ENCODE assay signal across 9 mouse cellular contexts in the genomic region with DNA sequence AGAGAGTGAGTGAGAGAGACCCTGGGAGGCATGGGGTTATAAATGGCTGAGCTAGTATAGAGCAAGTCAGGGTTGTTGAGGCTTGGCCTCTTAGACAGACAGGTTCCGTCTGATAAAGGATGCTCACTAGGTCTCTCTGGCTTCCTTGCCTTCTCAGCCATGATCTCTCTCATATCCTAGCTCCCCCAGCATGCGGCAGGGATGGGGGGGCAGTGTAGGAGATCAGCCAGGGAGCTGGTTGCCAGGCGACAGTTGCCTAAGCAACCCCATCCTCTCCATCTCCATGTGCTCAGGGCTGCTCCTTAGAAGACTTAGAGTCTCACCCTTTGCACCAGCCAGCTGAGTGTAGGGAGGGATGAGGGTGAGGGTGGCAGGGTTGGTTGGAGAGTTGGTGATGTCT. TPM values are rescaled to one million over a fixed set of nuclear protein-coding genes. Genes with fewer than 3 reads are reported as not detected.
DNase-seq lines count a peak whose midpoint lies in the region; ATAC-seq lines count a peak whose summit lies in the region.
"Had no signal": no experiment of that assay in that cellular context is flagged by ENCODE, and none has a peak within 500 bp of the region (broad histone marks: within the 10 kb centered on the region; RNA-seq: fewer than 3 reads in every experiment).

No protein-coding gene starts in this region.

- peaks cover 22% of the 10 kb centered on the region for H3K36me3 ChIP-seq in embryonic facial prominence, embryonic 10.5 days (replicated peaks)
- H3K36me3 ChIP-seq in midbrain, embryonic 14.5 days (ENCODE audit: control insufficient read depth, insufficient read depth, low read length): peaks cover 16% of the 10 kb centered on the region

- ATAC-seq in midbrain, embryonic 14.5 days (ENCODE audit: low FRiP score, low TSS enrichment): peak; percentile 90
- no peak for ATAC-seq in erythroblast, adult 5-6 weeks (replicated peaks; ENCODE audit: low FRiP score, poor library complexity, severe bottlenecking)

- 53% methylated on average over 3 of the region's 3 CpGs for WGBS in embryonic facial prominence, embryonic 10.5 days
- WGBS in midbrain, embryonic 14.5 days: 12% methylated on average over 3 of the region's 3 CpGs

- peak overlapping the region; percentile 46 for H3K4me2 ChIP-seq in midbrain, embryonic 14.5 days (ENCODE audit: low read length)
- H3K4me2 ChIP-seq: limb, embryonic 15.5 days had no signal

- H3K4me1 ChIP-seq in embryonic facial prominence, embryonic 10.5 days: peaks cover 56% of the 10 kb centered on the region
- peaks cover 52% of the 10 kb centered on the region for H3K4me1 ChIP-seq in midbrain, embryonic 14.5 days (ENCODE audit: control insufficient read depth, insufficient read depth, low read length)

- H3K27ac ChIP-seq in embryonic facial prominence, embryonic 10.5 days (replicated peaks): no peak overlapping the region; the same call in 1 of the 2 replicates
- H3K27ac ChIP-seq in midbrain, embryonic 14.5 days (replicated peaks; ENCODE audit: low read depth, low read length): peak overlapping the region; percentile 91

- no peak overlapping the region for H3K4me3 ChIP-seq in embryonic facial prominence, embryonic 10.5 days
- H3K4me3 ChIP-seq in midbrain, embryonic 14.5 days (replicated peaks; ENCODE audit: low read depth, low read length): no peak overlapping the region
- H3K4me3 ChIP-seq: limb, embryonic 15.5 days had no signal

- no peaks in the 10 kb centered on the region for H3K27me3 ChIP-seq in embryonic facial prominence, embryonic 10.5 days (replicated peaks; ENCODE audit: low read depth, poor library complexity, severe bottlenecking)
- no peaks in the 10 kb centered on the region for H3K27me3 ChIP-seq in midbrain, embryonic 14.5 days (ENCODE audit: control insufficient read depth, insufficient read depth, low read length)
- H3K27me3 ChIP-seq: limb, embryonic 15.5 days had no signal

- H3K9ac ChIP-seq in midbrain, embryonic 14.5 days (replicated peaks; ENCODE audit: low read length): peak overlapping the region; percentile 28; the same call in 1 of the 2 replicates
- H3K9ac ChIP-seq: limb, embryonic 15.5 days had no signal

- H3K9me3 ChIP-seq in embryonic facial prominence, embryonic 10.5 days: no peaks in the 10 kb centered on the region
- no peaks in the 10 kb centered on the region for H3K9me3 ChIP-seq in midbrain, embryonic 14.5 days (ENCODE audit: control insufficient read depth, low read length)
- H3K9me3 ChIP-seq: limb, embryonic 15.5 days had no signal

- peak; percentile 92 for DNase-seq in heart, adult 11 months
- no peak for DNase-seq in heart, adult 8-10 months (ENCODE audit: low spot score)
- peak; percentile 41 for DNase-seq in embryonic facial prominence, embryonic 10.5 days (ENCODE audit: low spot score)
- DNase-seq in induced T-regulatory cell, adult 2 months (ENCODE audit: low read depth): peak; percentile 43
- peak; percentile 93 for DNase-seq in midbrain, embryonic 14.5 days
- DNase-seq in testis, postnatal 14 days (ENCODE audit: low spot score): no peak
- DNase-seq in yolk sac, embryonic 10.5 days (ENCODE audit: low spot score): no peak

RNA-seq across cellular contexts. Expression of a gene that starts 9.9 kb away (rescaled TPM):
- total RNA-seq in heart, adult 8-10 months (2022): 100 to 1,000 TPM; 125 to 139 (median 131) TPM
- polyA plus RNA-seq in embryonic facial prominence, embryonic 10.5 days (2016; fragmentation: Nextera tagmentation; extraction: Ambion mirVana): 11.1 and 12.1 TPM in 2 replicates
- 22.3 and 23.7 TPM in 2 replicates for polyA plus RNA-seq in midbrain, embryonic 14.5 days (2014; fragmentation: Nextera tagmentation; extraction: Ambion mirVana)
- total RNA-seq in erythroblast, adult 5-6 weeks (2015; ENCODE audit: low replicate concordance): 38.2 and 38.7 TPM in 2 replicates
- total RNA-seq in erythroblast, adult 5-6 weeks (2017; ENCODE audit: low replicate concordance): 11.3 and 19.8 TPM in 2 replicates

Comparison
In these comparisons a context has a peak if more than half of its experiments do, and no peak if none do; other contexts are left out.
1. DNase-seq: peak in heart, adult 11 months (single experiment), embryonic facial prominence, embryonic 10.5 days (single experiment), induced T-regulatory cell, adult 2 months (single experiment) and midbrain, embryonic 14.5 days (single experiment); none in heart, adult 8-10 months (single experiment), testis, postnatal 14 days (single experiment) and yolk sac, embryonic 10.5 days (single experiment).